Mouse (Mus musculus) fat pad, adult 2 months (tissue): Measurements from ENCODE around the gene Pnp2.
"Not testable (repeated sequence)": the region's sequence is repeated elsewhere in the genome, so short reads cannot be mapped to it uniquely, and the experiment has no call there.

Experiments used
- DNase-seq: peaks from one replicate; pipeline ENCODE4 v3.0.0-alpha.2; 2011; ENCODE audit warnings: low read depth, low spot score; ENCODE audit errors: extremely low read depth

The Pnp2 gene

GRCm38 (mm10) chr14:50956724-50957123 lies 932 bp downstream of the Pnp2 start:
- DNase-seq, result not testable (repeated sequence)

GRCm38 (mm10) chr14:50957146-50957545 lies 1.4 kb downstream of the Pnp2 start:
- not testable (repeated sequence) for DNase-seq

- DNase-seq, result not testable (repeated sequence)
These were observed 2.6 kb downstream of the Pnp2 start for GRCm38 (mm10) chr14:50958289-50958995.

GRCm38 (mm10) chr14:50968216-50968980 lies 12.6 kb downstream of the Pnp2 start:
- DNase-seq, result peak; percentile 91

GRCm38 (mm10) chr14:50969041-50969440 lies 13.2 kb downstream of the Pnp2 start:
- no peak for DNase-seq

GRCm38 (mm10) chr14:50969558-50970544 lies 14.1 kb downstream of the Pnp2 start:
- no peak for DNase-seq

GRCm38 (mm10) chr14:50970822-50971221 lies 15.0 kb downstream of the Pnp2 start:
- no peak for DNase-seq

GRCm38 (mm10) chr14:50973054-50973453 lies 17.3 kb downstream of the Pnp2 start:
- not testable (repeated sequence) for DNase-seq

GRCm38 (mm10) chr14:50973700-50974099 lies 17.9 kb downstream of the Pnp2 start:
- DNase-seq, result no peak

GRCm38 (mm10) chr14:50975001-50975400 lies 19.2 kb downstream of the Pnp2 start:
- no peak for DNase-seq

GRCm38 (mm10) chr14:50976674-50977073 lies 20.9 kb downstream of the Pnp2 start:
- no peak for DNase-seq

GRCm38 (mm10) chr14:50978451-50978850 lies 22.7 kb downstream of the Pnp2 start:
- not testable (repeated sequence) for DNase-seq

GRCm38 (mm10) chr14:50979631-50980030 lies 23.8 kb downstream of the Pnp2 start:
- no peak for DNase-seq

- DNase-seq, result no peak
These were observed 25.4 kb downstream of the Pnp2 start for GRCm38 (mm10) chr14:50981207-50981606.

GRCm38 (mm10) chr14:50981837-50982236 lies 26.0 kb downstream of the Pnp2 start:
- DNase-seq, result no peak

GRCm38 (mm10) chr14:50987668-50988067 lies 31.9 kb downstream of the Pnp2 start:
- DNase-seq, result no peak

- DNase-seq, result no peak
These were observed 35.2 kb downstream of the Pnp2 start for GRCm38 (mm10) chr14:50991037-50991436.

GRCm38 (mm10) chr14:50997088-50997487 lies 41.3 kb downstream of the Pnp2 start:
- DNase-seq, result no peak

- no peak for DNase-seq
These were observed 42.3 kb downstream of the Pnp2 start for GRCm38 (mm10) chr14:50997999-50998666.

GRCm38 (mm10) chr14:51007152-51007801 lies 51.5 kb downstream of the Pnp2 start, which contains the start of gene Rnase10:
Gene Rnase10, plus strand, starts transcription at chr14:51007751.
- no peak for DNase-seq
